Mouse (Mus musculus) limb, embryonic 11.5 days (tissue): ENCODE data around the gene Nelfb. TPM values are rescaled to one million over a fixed set of nuclear protein-coding genes. Genes with fewer than 3 reads are reported as not detected.
A peak's percentile ranks its signal among the peaks of the same experiment; 100 is the strongest.

Experiments used
- ATAC-seq: fragments of 200-750 bp; cut with Nextera tagmentation; 2 replicates; pipeline ENCODE4 v1.8.0; 2017; ENCODE audit warnings: low read depth; ENCODE audit not compliant: insufficient number of reproducible peaks, low FRiP score, low TSS enrichment
- DNase-seq: peaks from one replicate; pipeline ENCODE4 v3.0.0-alpha.2; 2015; ENCODE audit warnings: low spot score
- H3K27ac ChIP-seq: fragments of 300-500 bp; sonication (generic); replicated peaks from 2 replicates; pipeline ENCODE4 v1.5.1; 2014; ENCODE audit warnings: low read depth, mild to moderate bottlenecking, low read length
- H3K27me3 ChIP-seq: fragments of 300-500 bp; sonication (generic); 2 replicates; pipeline ENCODE4 v1.6.1; 2014; ENCODE audit warnings: mild to moderate bottlenecking, low read length, mixed read lengths; ENCODE audit not compliant: control insufficient read depth, insufficient read depth
- H3K36me3 ChIP-seq: fragments of 300-500 bp; sonication (generic); 2 replicates; pipeline ENCODE4 v1.6.1; 2014; ENCODE audit warnings: mild to moderate bottlenecking, low read length, moderate library complexity, mixed read lengths; ENCODE audit not compliant: control insufficient read depth, insufficient read depth
- H3K4me1 ChIP-seq: fragments of 300-500 bp; sonication (generic); 2 replicates; pipeline ENCODE4 v1.6.1; 2014; ENCODE audit warnings: low read length, mixed read lengths; ENCODE audit not compliant: control insufficient read depth, insufficient read depth
- H3K4me2 ChIP-seq: fragments of 300-500 bp; sonication (generic); 2 replicates; pipeline ENCODE4 v1.6.1; 2014; ENCODE audit warnings: low read depth, mild to moderate bottlenecking, moderate library complexity; ENCODE audit not compliant: severe bottlenecking
- H3K4me3 ChIP-seq: fragments of 300-500 bp; sonication (generic); 2 replicates; pipeline ENCODE4 v1.5.1; 2014; ENCODE audit warnings: low read depth, low read length
- H3K9ac ChIP-seq: fragments of 300-500 bp; sonication (generic); 2 replicates; pipeline ENCODE4 v1.6.1; 2014; ENCODE audit warnings: mild to moderate bottlenecking, low read length
- H3K9me3 ChIP-seq: fragments of 300-500 bp; sonication (generic); 2 replicates; pipeline ENCODE4 v1.6.1; 2016; ENCODE audit warnings: low read length; ENCODE audit not compliant: control insufficient read depth
- whole genome bisulfite sequencing: fragments of 180-500 bp; shearing (Covaris S2); extraction: QIAGEN DNeasy Blood & Tissue Kit; methylation state at CpG from one replicate; pipeline ENCODE4 v1.1.7; 2014; 5-methylcytosine and 5-hydroxymethylcytosine counted together
- polyA plus RNA-seq: library from polyadenylated mRNA; unstranded; fragments of >200 nt; fragmentation: Nextera tagmentation; extraction: Ambion mirVana; gene quantifications from 2 replicates; pipeline ENCODE4 v1.2.1, GENCODE M21; 2014

The Nelfb gene
- polyA plus RNA-seq, 1 experiment from 2014 or later = 103 TPM

DNA sequence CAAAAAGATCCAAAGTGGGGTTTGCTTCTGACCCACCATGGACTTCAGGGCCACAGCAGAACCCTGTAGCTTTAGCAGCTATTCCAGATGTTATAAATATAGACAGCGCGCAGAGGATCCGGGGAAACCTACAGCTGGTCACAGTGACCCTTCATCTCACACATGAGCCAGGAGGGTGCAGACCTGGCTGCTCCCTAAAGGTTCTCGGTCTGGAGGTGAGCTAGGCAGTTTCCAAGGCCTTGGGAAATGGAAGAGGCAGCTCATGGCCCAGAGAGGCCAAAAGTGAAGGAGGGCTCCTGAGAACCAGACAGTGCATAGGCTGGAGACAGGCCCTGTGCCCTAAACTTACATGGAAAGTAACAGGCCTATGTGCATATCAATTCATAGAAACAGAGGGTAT, 37.5 kb downstream of the Nelfb start:
- Histone ChIP-seq H3K27me3 (no peaks in the 10 kb centered on the region), H3K4me1 (peaks cover 31% of the 10 kb centered on the region), H3K27ac (no peak overlapping the region), H3K4me3 (no peak overlapping the region), H3K9me3 (no peaks in the 10 kb centered on the region), H3K4me2 (no peak overlapping the region), H3K9ac (no peak overlapping the region), H3K36me3 (no peaks in the 10 kb centered on the region)
- DNase-seq (no peak), ATAC-seq (no peak)
- WGBS = 91% methylated on average over 4 of the region's 4 CpGs

DNA sequence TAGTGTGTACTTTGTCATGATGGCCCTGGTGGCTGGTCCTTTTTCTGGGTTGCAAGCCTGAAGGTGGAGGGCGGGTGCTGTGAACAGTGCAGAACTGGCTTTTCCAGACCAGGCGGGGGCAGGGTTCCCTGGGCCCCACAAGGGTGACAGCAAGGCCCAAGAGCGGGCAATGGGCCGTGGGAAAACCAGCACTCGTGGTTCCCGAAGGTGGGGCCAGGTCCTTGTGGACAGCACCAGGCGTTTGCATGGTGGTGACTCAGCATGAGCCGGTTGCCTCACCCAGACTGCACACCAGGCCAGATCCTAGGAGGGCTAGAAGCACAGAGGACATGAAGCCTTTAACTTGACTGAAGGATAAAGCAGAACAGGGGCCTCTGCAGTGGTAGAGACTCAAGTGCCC, 38.7 kb downstream of the Nelfb start:
- DNase-seq = no peak
- no peak overlapping the region for H3K9ac ChIP-seq

DNA sequence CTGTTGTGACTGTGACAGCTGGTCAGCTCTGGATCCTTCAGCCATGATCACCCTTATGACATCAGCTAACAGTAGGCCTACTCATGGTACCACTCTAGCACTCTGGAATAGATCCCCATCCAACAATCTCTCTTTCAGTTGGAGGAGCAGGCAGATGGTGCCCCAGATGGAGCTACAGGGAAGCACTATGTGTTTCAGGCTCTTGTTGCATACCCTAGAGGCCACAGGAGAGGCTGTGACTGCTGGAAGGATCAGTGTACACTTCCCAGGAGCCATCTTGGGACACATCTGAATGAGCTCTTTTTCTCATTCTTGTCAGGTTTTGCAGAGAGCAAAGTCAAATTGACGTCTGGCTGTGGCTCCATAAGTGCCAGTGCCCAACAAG, 39.5 kb downstream of the Nelfb start:
- ATAC-seq (no peak), DNase-seq (no peak)
- no peak overlapping the region for H3K4me3 ChIP-seq
- H3K4me2 ChIP-seq = no peak overlapping the region
- H3K27ac ChIP-seq = no peak overlapping the region
- H3K4me1 ChIP-seq = peaks cover 21% of the 10 kb centered on the region
- H3K9me3 ChIP-seq = no peaks in the 10 kb centered on the region
- no peaks in the 10 kb centered on the region for H3K36me3 ChIP-seq
- 57% methylated on average over 1 of the region's 1 CpGs for WGBS
- no peak overlapping the region for H3K9ac ChIP-seq
- no peaks in the 10 kb centered on the region for H3K27me3 ChIP-seq

More for the DNA sequence above, 38.7 kb downstream of the Nelfb start:
- peaks cover 27% of the 10 kb centered on the region for H3K4me1 ChIP-seq
- 67% methylated on average over 8 of the region's 8 CpGs for WGBS
- no peak overlapping the region for H3K4me2 ChIP-seq
- H3K36me3 ChIP-seq = no peaks in the 10 kb centered on the region
- no peak for ATAC-seq
- no peaks in the 10 kb centered on the region for H3K9me3 ChIP-seq
- no peak overlapping the region for H3K4me3 ChIP-seq
- no peaks in the 10 kb centered on the region for H3K27me3 ChIP-seq
- no peak overlapping the region for H3K27ac ChIP-seq

DNA sequence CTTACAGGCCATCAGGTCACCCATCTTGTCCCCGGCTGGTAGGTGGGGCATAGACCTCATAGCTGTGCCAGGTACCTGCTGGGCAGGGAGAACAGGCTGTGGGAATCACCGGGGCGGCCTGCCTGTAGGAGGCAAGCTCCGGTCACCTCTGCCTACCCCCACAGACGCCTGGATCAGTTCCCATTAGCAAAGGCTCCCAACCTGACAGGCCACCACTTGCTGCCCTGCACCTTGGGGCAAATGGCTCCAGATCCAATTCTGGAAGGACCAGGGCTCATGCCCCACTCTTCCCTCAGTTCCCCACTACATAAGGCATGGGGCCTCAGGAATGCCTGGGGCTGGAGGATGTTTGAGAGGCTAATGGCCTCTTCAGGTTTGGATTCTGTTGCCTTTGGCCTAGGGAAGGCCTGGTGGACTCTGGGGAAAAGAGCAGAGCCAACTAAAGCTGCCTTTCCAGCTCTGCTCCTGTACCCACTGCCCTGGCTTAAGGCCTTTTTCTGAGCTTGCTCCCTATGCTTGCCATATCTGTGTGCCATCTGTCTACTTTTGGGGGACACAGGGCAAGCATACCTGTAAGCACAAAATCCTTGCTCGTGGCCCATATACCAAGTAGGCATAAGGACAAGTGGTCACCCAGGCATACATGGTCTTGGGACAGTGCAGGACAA, 40.1 kb downstream of the Nelfb start:
- H3K27ac ChIP-seq = no peak overlapping the region
- no peaks in the 10 kb centered on the region for H3K9me3 ChIP-seq
- no peak overlapping the region for H3K4me2 ChIP-seq
- no peaks in the 10 kb centered on the region for H3K27me3 ChIP-seq
- WGBS = 78% methylated on average over 6 of the region's 6 CpGs
- no peaks in the 10 kb centered on the region for H3K36me3 ChIP-seq
- H3K9ac ChIP-seq = no peak overlapping the region
- ATAC-seq (no peak), DNase-seq (no peak)
- H3K4me1 ChIP-seq = peaks cover 16% of the 10 kb centered on the region
- no peak overlapping the region for H3K4me3 ChIP-seq

DNA sequence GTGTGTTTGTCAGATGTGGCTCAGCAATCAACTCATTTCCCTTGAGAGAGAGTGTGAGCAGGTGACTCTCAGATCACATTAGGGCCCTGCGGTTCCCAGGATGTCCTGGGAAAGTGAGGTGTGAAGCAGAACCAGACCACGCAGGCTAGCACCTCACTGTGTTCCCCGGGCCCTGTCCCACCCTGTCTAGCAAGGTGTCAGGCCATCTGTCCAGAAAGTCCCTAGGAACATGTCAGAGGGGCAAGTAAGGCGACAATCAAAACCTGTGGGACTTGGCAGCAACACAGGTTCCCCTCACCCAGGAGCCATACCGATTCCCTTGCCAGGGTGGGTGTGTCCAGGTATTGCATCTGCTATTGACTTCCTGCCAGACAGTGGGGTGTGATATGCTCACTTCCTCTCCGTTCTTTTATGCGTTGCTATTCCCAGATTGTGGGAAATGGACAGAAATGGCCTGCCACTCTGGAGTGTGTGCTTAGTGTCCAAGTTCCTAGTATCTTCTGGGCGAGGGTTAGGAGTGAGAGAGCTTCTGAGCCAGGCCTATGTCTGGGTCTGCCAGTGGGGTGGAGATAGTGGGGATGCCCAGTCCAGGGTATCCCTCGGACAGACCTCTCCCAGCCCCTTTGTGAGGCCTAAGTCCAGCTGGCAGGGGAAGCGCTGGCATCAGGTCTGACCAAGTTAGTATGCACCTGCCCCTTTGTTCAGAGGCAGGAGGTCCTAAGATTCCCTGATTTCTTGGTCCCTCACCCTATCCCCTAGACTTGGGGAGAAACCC, 40.8 kb downstream of the Nelfb start:
- Histone ChIP-seq H3K27me3 (no peaks in the 10 kb centered on the region), H3K4me3 (no peak overlapping the region), H3K9ac (no peak overlapping the region), H3K27ac (no peak overlapping the region), H3K36me3 (no peaks in the 10 kb centered on the region), H3K4me1 (peaks cover 12% of the 10 kb centered on the region), H3K9me3 (no peaks in the 10 kb centered on the region), H3K4me2 (no peak overlapping the region)
- DNase-seq (no peak), ATAC-seq (no peak)
- 53% methylated on average over 10 of the region's 10 CpGs for WGBS

DNA sequence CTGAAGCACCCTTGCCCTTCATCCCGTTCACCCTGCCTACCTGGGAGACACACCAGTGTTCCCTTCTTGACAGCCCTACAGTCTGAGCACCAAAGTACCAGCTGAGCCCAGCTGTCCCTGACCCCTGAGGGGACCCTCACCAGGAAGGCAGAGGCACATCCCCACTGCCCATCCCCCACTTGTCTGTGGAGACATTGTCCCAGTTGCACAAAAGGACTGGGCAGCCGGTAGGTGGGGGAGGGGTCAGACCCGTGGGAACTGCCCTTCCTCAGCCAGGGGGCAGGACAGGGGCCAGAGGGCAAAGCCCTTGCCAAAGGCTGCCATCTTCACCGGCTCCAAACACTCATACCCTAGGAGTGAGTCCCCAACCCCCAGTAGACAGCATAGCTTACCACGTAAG, 41.5 kb downstream of the Nelfb start:
- H3K27me3 ChIP-seq = no peaks in the 10 kb centered on the region
- no peaks in the 10 kb centered on the region for H3K9me3 ChIP-seq
- no peaks in the 10 kb centered on the region for H3K36me3 ChIP-seq
- no peak overlapping the region for H3K4me3 ChIP-seq
- H3K4me2 ChIP-seq = no peak overlapping the region
- DNase-seq = no peak
- 34% methylated on average over 5 of the region's 5 CpGs for WGBS
- peaks cover 12% of the 10 kb centered on the region for H3K4me1 ChIP-seq
- no peak for ATAC-seq
- no peak overlapping the region for H3K9ac ChIP-seq
- no peak overlapping the region for H3K27ac ChIP-seq

DNA sequence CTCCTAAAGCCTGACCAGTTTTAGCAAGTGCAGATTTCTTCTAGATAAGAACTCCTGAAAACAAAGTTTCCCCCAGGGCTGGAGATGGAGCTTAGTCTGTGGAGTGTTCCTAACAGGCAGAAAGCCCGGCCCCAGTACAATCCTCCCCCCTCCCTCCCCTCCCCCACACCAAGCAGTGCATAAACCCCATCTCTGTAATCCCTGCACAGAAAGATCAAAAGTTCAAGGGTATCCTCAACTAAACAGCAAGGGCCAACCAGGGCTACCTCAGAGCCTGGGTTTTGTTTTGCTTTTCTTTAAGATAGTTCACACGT, 42.7 kb downstream of the Nelfb start:
- peak overlapping the region; percentile 39 for H3K4me3 ChIP-seq
- H3K27me3 ChIP-seq = no peaks in the 10 kb centered on the region
- H3K27ac ChIP-seq = peak overlapping the region; percentile 45; the same call in 1 of the 2 replicates
- 16% methylated on average over 2 of the region's 2 CpGs for WGBS
- peaks cover 18% of the 10 kb centered on the region for H3K4me1 ChIP-seq
- no peak for DNase-seq
- peak overlapping the region; percentile 85 for H3K4me2 ChIP-seq
- no peaks in the 10 kb centered on the region for H3K9me3 ChIP-seq
- no peak overlapping the region; the same call in 1 of the 2 replicates for H3K9ac ChIP-seq
- H3K36me3 ChIP-seq = no peaks in the 10 kb centered on the region
- no peak; the same call in 1 of the 2 replicates for ATAC-seq

DNA sequence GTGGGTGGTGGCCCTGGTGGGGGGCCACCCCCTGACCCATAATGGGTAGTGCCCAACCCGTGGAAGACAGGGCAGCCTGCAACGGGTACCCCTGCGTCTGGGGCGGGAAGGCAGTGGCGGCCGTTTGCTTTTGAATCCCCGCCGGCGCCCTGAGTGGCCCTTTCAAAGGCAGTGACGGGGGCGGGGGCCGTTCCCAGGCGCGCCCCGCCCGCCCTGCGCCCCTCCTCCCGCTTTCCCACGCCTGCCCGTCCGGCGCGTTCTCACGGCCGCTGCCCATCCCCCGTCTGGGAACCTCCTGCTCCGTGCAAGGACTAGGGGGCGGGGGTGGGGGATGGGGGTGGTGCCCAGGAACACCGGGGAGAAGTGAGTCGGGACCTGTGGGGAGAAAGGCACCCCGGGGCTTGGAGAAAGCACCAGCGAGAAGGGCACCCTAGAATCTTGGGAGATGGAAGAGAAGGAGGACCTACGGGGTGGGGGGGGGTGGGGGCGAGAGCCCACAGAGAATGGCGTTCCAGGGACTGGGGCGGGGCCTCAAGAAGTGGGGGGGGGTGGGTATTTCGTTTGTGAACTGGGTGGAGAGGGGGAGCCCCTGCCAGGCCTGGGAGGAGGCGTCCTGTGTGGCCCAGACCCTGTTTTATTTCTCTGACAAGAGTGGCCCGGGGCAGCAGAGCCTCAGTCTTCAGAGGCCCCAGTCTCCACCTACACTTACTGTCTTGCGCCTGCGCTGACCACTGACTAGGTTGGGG, 43.2 kb downstream of the Nelfb start:
- H3K4me2 ChIP-seq = peak overlapping the region; percentile 85
- H3K4me1 ChIP-seq = peaks cover 23% of the 10 kb centered on the region
- ATAC-seq (peak; percentile 67), DNase-seq (peak; percentile 82)
- H3K27me3 ChIP-seq = no peaks in the 10 kb centered on the region
- 1% methylated on average over 34 of the region's 41 CpGs for WGBS
- H3K9ac ChIP-seq = peak overlapping the region; percentile 53
- H3K36me3 ChIP-seq = no peaks in the 10 kb centered on the region
- H3K9me3 ChIP-seq = no peaks in the 10 kb centered on the region
- H3K27ac ChIP-seq = peak overlapping the region; percentile 45
- peak overlapping the region; percentile 39 for H3K4me3 ChIP-seq
